ENCODE assay signal across 15 mouse cellular contexts in genomic region chr7:110784965-110785364, GRCm38 (mm10). TPM values are rescaled to one million over a fixed set of nuclear protein-coding genes. Genes with fewer than 3 reads are reported as not detected.
A peak's percentile ranks its signal among the peaks of the same experiment; 100 is the strongest.
DNase-seq lines count a peak whose midpoint lies in the region; ATAC-seq and TF ChIP-seq lines count a peak whose summit lies in the region.
"Had no signal": no experiment of that assay in that cellular context is flagged by ENCODE, and none has a peak within 500 bp of the region (broad histone marks: within the 10 kb centered on the region; RNA-seq: fewer than 3 reads in every experiment).

No protein-coding gene starts in this region.

- WGBS in embryonic facial prominence, embryonic 12.5 days, result 50% methylated on average over 8 of the region's 8 CpGs
- 41% methylated on average over 8 of the region's 8 CpGs for WGBS in kidney, postnatal 0 days

- H3K4me2 ChIP-seq in embryonic facial prominence, embryonic 12.5 days (replicated peaks), result no peak overlapping the region
- no peak overlapping the region for H3K4me2 ChIP-seq in kidney, postnatal 0 days (ENCODE audit: low read length)
- H3K4me2 ChIP-seq: liver, embryonic 15.5 days; neural tube, embryonic 15.5 days had no signal

- ATAC-seq in embryonic facial prominence, embryonic 12.5 days (ENCODE audit: insufficient number of reproducible peaks, insufficient read depth, low FRiP score, low TSS enrichment), result no peak
- ATAC-seq in kidney, postnatal 0 days (replicated peaks; ENCODE audit: low FRiP score, low read depth), result peak; percentile 76

- H3K27ac ChIP-seq in embryonic facial prominence, embryonic 12.5 days, result peak overlapping the region; percentile 47; the same call in 1 of the 2 replicates
- H3K27ac ChIP-seq in kidney, postnatal 0 days, result peak overlapping the region; percentile 59
- H3K27ac ChIP-seq: heart, embryonic 10.5 days; liver, embryonic 15.5 days; neural tube, embryonic 15.5 days had no signal

- no peaks in the 10 kb centered on the region for H3K36me3 ChIP-seq in embryonic facial prominence, embryonic 12.5 days
- no peaks in the 10 kb centered on the region for H3K36me3 ChIP-seq in kidney, postnatal 0 days (ENCODE audit: insufficient read depth, low read length)
- H3K36me3 ChIP-seq: heart, embryonic 10.5 days; neural tube, embryonic 15.5 days had no signal

- peaks cover 30% of the 10 kb centered on the region for H3K4me1 ChIP-seq in embryonic facial prominence, embryonic 12.5 days
- H3K4me1 ChIP-seq in kidney, postnatal 0 days (replicated peaks; ENCODE audit: insufficient read depth, low read length), result peaks cover 28% of the 10 kb centered on the region

- no peak for TF ChIP-seq CTCF in kidney, postnatal 0 days (IDR thresholded peaks at IDR 0.05; ENCODE audit: low read depth)

- DNase-seq in heart, adult 11 months, result peak; percentile 93
- no peak for DNase-seq in heart, adult 18-20 months
- DNase-seq in 3134 (ENCODE audit: extremely low read depth, insufficient read length, low spot score), result peak; percentile 48
- no peak for DNase-seq in kidney, postnatal 0 days (ENCODE audit: low spot score)
- DNase-seq in layer of hippocampus, postnatal 10 days (ENCODE audit: low spot score in 2 of 2), result no peak
- no peak for DNase-seq in layer of hippocampus, adult 8-10 months (ENCODE audit: low spot score in 2 of 2)
- no peak for DNase-seq in left cerebral cortex, adult 18-20 months (ENCODE audit: low spot score in 2 of 2)
- DNase-seq: cerebellum, adult 2 months; heart, postnatal 36 days; left cerebral cortex, postnatal 4 days had no signal

- H3K9ac ChIP-seq in embryonic facial prominence, embryonic 12.5 days, result no peak overlapping the region
- H3K9ac ChIP-seq in kidney, postnatal 0 days (ENCODE audit: low read depth, low read length), result no peak overlapping the region
- H3K9ac ChIP-seq: liver, embryonic 15.5 days; neural tube, embryonic 15.5 days had no signal

- no peaks in the 10 kb centered on the region for H3K27me3 ChIP-seq in embryonic facial prominence, embryonic 12.5 days
- no peaks in the 10 kb centered on the region for H3K27me3 ChIP-seq in kidney, postnatal 0 days (ENCODE audit: insufficient read depth, low read length)
- H3K27me3 ChIP-seq: liver, embryonic 15.5 days; neural tube, embryonic 15.5 days had no signal

- H3K4me3 ChIP-seq in embryonic facial prominence, embryonic 12.5 days, result no peak overlapping the region
- H3K4me3 ChIP-seq in kidney, postnatal 0 days (replicated peaks; ENCODE audit: low read depth, low read length), result no peak overlapping the region
- H3K4me3 ChIP-seq: erythroblast, embryonic 14.5 days; heart, embryonic 10.5 days; liver, embryonic 15.5 days; neural tube, embryonic 15.5 days had no signal

- no peaks in the 10 kb centered on the region for H3K9me3 ChIP-seq in embryonic facial prominence, embryonic 12.5 days
- no peaks in the 10 kb centered on the region for H3K9me3 ChIP-seq in kidney, postnatal 0 days (replicated peaks; ENCODE audit: low read length)
- H3K9me3 ChIP-seq: heart, embryonic 10.5 days; liver, embryonic 15.5 days; neural tube, embryonic 15.5 days had no signal

RNA-seq across cellular contexts. Expression of gene Ampd3, which starts 17.0 kb away (rescaled TPM):
- total RNA-seq in heart, adult 18-20 months (2021), result 10 to 100 TPM; 31.3 to 34.4 TPM
- polyA plus RNA-seq in embryonic facial prominence, embryonic 12.5 days (2016; fragmentation: Nextera tagmentation; extraction: Ambion mirVana), result 1.9 and 3.2 TPM in 2 replicates
- 12.7 and 16.3 TPM in 2 replicates for polyA plus RNA-seq in kidney, postnatal 0 days (2015; fragmentation: Nextera tagmentation; extraction: Ambion mirVana)
- total RNA-seq in layer of hippocampus, postnatal 10 days (2021), result 10 to 100 TPM; 25.7 to 27.0 TPM
- total RNA-seq in layer of hippocampus, adult 8-10 months (2022), result 10 to 100 TPM; 25.4 to 37.7 (median 30.3) TPM
- total RNA-seq in left cerebral cortex, adult 18-20 months (2021), result 10 to 100 TPM; 21.3 to 23.5 TPM

RNA-seq across cellular contexts. Expression of gene Rnf141, which starts 59.3 kb away (rescaled TPM):
- 10 to 100 TPM; 43.8 to 46.3 TPM for total RNA-seq in heart, adult 18-20 months (2021)
- polyA plus RNA-seq in embryonic facial prominence, embryonic 12.5 days (2016; fragmentation: Nextera tagmentation; extraction: Ambion mirVana), result 17.2 and 19.9 TPM in 2 replicates
- 17.7 and 20.1 TPM in 2 replicates for polyA plus RNA-seq in kidney, postnatal 0 days (2015; fragmentation: Nextera tagmentation; extraction: Ambion mirVana)
- 10 to 100 TPM; 84.3 to 87.3 TPM for total RNA-seq in layer of hippocampus, postnatal 10 days (2021)
- total RNA-seq in layer of hippocampus, adult 8-10 months (2022), result 10 to 100 TPM; 72.8 to 92.5 (median 82.8) TPM
- 10 to 100 TPM; 76.2 to 85.0 TPM for total RNA-seq in left cerebral cortex, adult 18-20 months (2021)

Comparison
In these comparisons a context has a peak if more than half of its experiments do, and no peak if none do; other contexts are left out.
1. DNase-seq: peak in heart, adult 11 months (single experiment) and 3134 (single experiment); none in heart, adult 18-20 months (0 of 2), kidney, postnatal 0 days (single experiment), layer of hippocampus, postnatal 10 days (0 of 2), layer of hippocampus, adult 8-10 months (0 of 2) and left cerebral cortex, adult 18-20 months (0 of 2).